ENCODE assay signal across 9 mouse cellular contexts in genomic region chr19:6384128-6384527, GRCm38 (mm10). TPM values are rescaled to one million over a fixed set of nuclear protein-coding genes. Genes with fewer than 3 reads are reported as not detected.
A peak's percentile ranks its signal among the peaks of the same experiment; 100 is the strongest.
DNase-seq lines count a peak whose midpoint lies in the region; ATAC-seq lines count a peak whose summit lies in the region.
"Had no signal": no experiment of that assay in that cellular context is flagged by ENCODE, and none has a peak within 500 bp of the region (broad histone marks: within the 10 kb centered on the region; RNA-seq: fewer than 3 reads in every experiment).

Gene Pygm, plus strand, starts transcription at chr19:6384399.

- 0 out of 2 replicates have a peak, but pooled peaks cover 6% of the 10 kb centered on the region for H3K4me1 ChIP-seq in hindbrain, embryonic 16.5 days (ENCODE audit: control insufficient read depth, insufficient read depth, low read depth, low read length)
- peaks cover 24% of the 10 kb centered on the region for H3K4me1 ChIP-seq in stomach, embryonic 15.5 days
- H3K4me1 ChIP-seq: liver, embryonic 15.5 days had no signal

- no peak within 1 kb of the TSS; the same call in 1 of the 2 replicates for H3K9ac ChIP-seq in hindbrain, embryonic 16.5 days (ENCODE audit: low read depth, low read length)
- no peak within 1 kb of the TSS for H3K9ac ChIP-seq in stomach, embryonic 15.5 days
- H3K9ac ChIP-seq: liver, embryonic 15.5 days had no signal

- WGBS in hindbrain, embryonic 16.5 days: 19% methylated on average over 7 of the region's 7 CpGs
- 12% methylated on average over 7 of the region's 7 CpGs for WGBS in stomach, embryonic 15.5 days

- H3K4me2 ChIP-seq in hindbrain, embryonic 16.5 days (ENCODE audit: low read length): peak within 1 kb of the TSS; percentile 1; the same call in 1 of the 2 replicates
- H3K4me2 ChIP-seq in stomach, embryonic 15.5 days: peak within 1 kb of the TSS; percentile 32
- H3K4me2 ChIP-seq: liver, embryonic 15.5 days had no signal

- no peaks in the 10 kb centered on the region for H3K27me3 ChIP-seq in hindbrain, embryonic 16.5 days (replicated peaks; ENCODE audit: control insufficient read depth, insufficient read depth, low read length)
- H3K27me3 ChIP-seq in stomach, embryonic 15.5 days (replicated peaks): no peaks in the 10 kb centered on the region

- intact Hi-C loops in gastrocnemius, postnatal 36 days (cut with DNase I): no loop called here

- H3K9me3 ChIP-seq in hindbrain, embryonic 16.5 days (ENCODE audit: control insufficient read depth, low read length): no peaks in the 10 kb centered on the region
- no peaks in the 10 kb centered on the region for H3K9me3 ChIP-seq in stomach, embryonic 15.5 days
- H3K9me3 ChIP-seq: liver, embryonic 15.5 days had no signal

- peak; percentile 70 to 76 for DNase-seq in adrenal gland, adult (ENCODE audit: inconsistent age in 2 of 2, low spot score in 1 of 2)
- DNase-seq in adrenal gland, postnatal 14 days: peak; percentile 77
- peak; percentile 86 to 89 for DNase-seq in gastrocnemius, postnatal 36 days
- no peak for DNase-seq in layer of hippocampus, postnatal 25 days (ENCODE audit: extremely low spot score in 1 of 2, low spot score in 1 of 2)
- peak; percentile 83 to 92 for DNase-seq in lung, postnatal 4 days
- DNase-seq in thymus, postnatal 0 days (ENCODE audit: low spot score): no peak

- no peaks in the 10 kb centered on the region for H3K36me3 ChIP-seq in hindbrain, embryonic 16.5 days (ENCODE audit: control insufficient read depth, insufficient read depth, low read length)
- no peaks in the 10 kb centered on the region for H3K36me3 ChIP-seq in stomach, embryonic 15.5 days

- no peak for ATAC-seq in hindbrain, embryonic 16.5 days
- ATAC-seq in stomach, embryonic 15.5 days (ENCODE audit: insufficient read depth, low FRiP score, low read depth): peak; percentile 55

- no peak within 1 kb of the TSS; the same call in none of the 2 replicates for H3K27ac ChIP-seq in hindbrain, embryonic 16.5 days (ENCODE audit: low read depth, low read length)
- no peak within 1 kb of the TSS; the same call in 1 of the 2 replicates for H3K27ac ChIP-seq in stomach, embryonic 15.5 days
- H3K27ac ChIP-seq: liver, embryonic 15.5 days had no signal

- no peak within 1 kb of the TSS for H3K4me3 ChIP-seq in hindbrain, embryonic 16.5 days (ENCODE audit: low read length)
- peak within 1 kb of the TSS; percentile 11; the same call in 1 of the 2 replicates for H3K4me3 ChIP-seq in stomach, embryonic 15.5 days (replicated peaks)
- H3K4me3 ChIP-seq: liver, embryonic 15.5 days had no signal

RNA-seq across cellular contexts. Expression of gene Pygm, which starts in this region (rescaled TPM):
- 64.2 and 85.7 TPM in 2 replicates for total RNA-seq in adrenal gland, postnatal 14 days (2021)
- 1,000 to 10,000 TPM; 7,725 to 8,373 TPM for total RNA-seq in gastrocnemius, postnatal 36 days (2021)
- 10.2 and 13.2 TPM in 2 replicates for polyA plus RNA-seq in hindbrain, embryonic 16.5 days (2015; fragmentation: Nextera tagmentation; extraction: Ambion mirVana)
- 10 to 100 TPM; 26.6 to 32.3 TPM for total RNA-seq in layer of hippocampus, postnatal 25 days (2021)
- polyA plus RNA-seq in stomach, embryonic 15.5 days (2015; fragmentation: Nextera tagmentation; extraction: Ambion mirVana): 10.3 and 12.8 TPM in 2 replicates
- polyA plus RNA-seq in thymus, postnatal 0 days (2015; fragmentation: Nextera tagmentation; extraction: Ambion mirVana): 4.2 and 6.3 TPM in 2 replicates

Comparison
In these comparisons a context has a peak if more than half of its experiments do, and no peak if none do; other contexts are left out.
1. RNA of gene Pygm (total RNA-seq): 7,725 to 8,373 TPM in gastrocnemius, postnatal 36 days; 64.2 to 85.7 TPM in adrenal gland, postnatal 14 days and 26.6 to 32.3 TPM in layer of hippocampus, postnatal 25 days; every median in the first group is over 10 times any median in the second.
2. DNase-seq: peak in adrenal gland, adult (2 of 2), adrenal gland, postnatal 14 days (single experiment), gastrocnemius, postnatal 36 days (2 of 2) and lung, postnatal 4 days (2 of 2); none in layer of hippocampus, postnatal 25 days (0 of 2) and thymus, postnatal 0 days (single experiment).